Mouse (Mus musculus) midbrain, embryonic 12.5 days (tissue): Measurements from ENCODE around the gene Col6a4. TPM values are rescaled to one million over a fixed set of nuclear protein-coding genes. Genes with fewer than 3 reads are reported as not detected.
A peak's percentile ranks its signal among the peaks of the same experiment; 100 is the strongest.

ENCODE experiments used
- ATAC-seq: fragments of 200-750 bp; cut with Nextera tagmentation; 2 replicates; pipeline ENCODE4 v1.8.0; 2017; ENCODE audit warnings: low read depth, moderate TSS enrichment, moderate library complexity; ENCODE audit not compliant: low FRiP score
- H3K27ac ChIP-seq: fragments of 300-500 bp; sonication (generic); replicated peaks from 2 replicates; pipeline ENCODE4 v1.5.1; 2016; ENCODE audit warnings: mild to moderate bottlenecking
- H3K27me3 ChIP-seq: fragments of 300-500 bp; sonication (generic); 2 replicates; pipeline ENCODE4 v1.6.1; 2016; ENCODE audit warnings: mild to moderate bottlenecking
- H3K36me3 ChIP-seq: fragments of 300-500 bp; sonication (generic); 2 replicates; pipeline ENCODE4 v1.6.1; 2016
- H3K4me1 ChIP-seq: fragments of 300-500 bp; sonication (generic); 2 replicates; pipeline ENCODE4 v1.6.1; 2016
- H3K4me2 ChIP-seq: fragments of 300-500 bp; sonication (generic); replicated peaks from 2 replicates; pipeline ENCODE4 v1.6.1; 2016; ENCODE audit warnings: mild to moderate bottlenecking, moderate library complexity
- H3K4me3 ChIP-seq: fragments of 300-500 bp; sonication (generic); 2 replicates; pipeline ENCODE4 v1.5.1; 2016; ENCODE audit warnings: mild to moderate bottlenecking
- H3K9ac ChIP-seq: fragments of 300-500 bp; sonication (generic); replicated peaks from 2 replicates; pipeline ENCODE4 v1.6.1; 2016; ENCODE audit warnings: mild to moderate bottlenecking, moderate library complexity
- H3K9me3 ChIP-seq: fragments of 300-500 bp; sonication (generic); 2 replicates; pipeline ENCODE4 v1.6.1; 2016; ENCODE audit warnings: mild to moderate bottlenecking
- WGBS: fragments of 180-500 bp; shearing (Covaris S2); methylation state at CpG from one replicate; pipeline ENCODE4 v1.1.7; 2016; 5-methylcytosine and 5-hydroxymethylcytosine counted together
- polyA plus RNA-seq: library from polyadenylated mRNA; unstranded; fragments of >200 nt; fragmentation: Nextera tagmentation; extraction: Ambion mirVana; gene quantifications from 2 replicates; pipeline ENCODE4 v1.2.1, GENCODE M21; 2016

The Col6a4 gene
- polyA plus RNA-seq = 0.29 and 0.32 TPM in 2 replicates

DNA sequence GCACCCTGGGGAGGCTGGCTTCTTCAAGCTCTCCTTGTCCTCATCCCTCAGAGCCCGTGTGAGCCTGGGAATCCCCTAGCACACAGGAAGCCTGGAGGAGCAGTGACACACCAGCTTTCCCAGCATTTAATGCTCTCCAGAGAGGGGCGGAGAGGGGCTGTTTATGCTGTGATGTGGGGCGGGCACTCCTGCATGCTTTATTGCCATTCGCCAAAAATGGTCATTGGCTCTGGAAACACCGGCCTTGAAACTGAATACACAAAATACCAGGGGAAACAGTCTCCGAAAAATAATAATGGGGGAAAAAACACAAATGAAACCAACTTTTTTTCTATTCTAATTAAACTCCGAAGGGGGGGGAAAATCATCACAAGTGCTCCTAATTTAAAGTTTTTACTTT lies at the start of gene Col6a4:
Gene Col6a4 (minus strand): TSS at position 101 of the 400 bp plus-strand sequence.
- 61% methylated on average over 7 of the region's 7 CpGs for WGBS
- H3K9me3 ChIP-seq = no peaks in the 10 kb centered on the region
- no peak within 1 kb of the TSS for H3K4me2 ChIP-seq
- no peak within 1 kb of the TSS for H3K4me3 ChIP-seq
- H3K27me3 ChIP-seq = no peaks in the 10 kb centered on the region
- ATAC-seq = no peak
- H3K9ac ChIP-seq = no peak within 1 kb of the TSS
- no peak within 1 kb of the TSS for H3K27ac ChIP-seq
- H3K4me1 ChIP-seq = no peaks in the 10 kb centered on the region
- no peaks in the 10 kb centered on the region for H3K36me3 ChIP-seq

DNA sequence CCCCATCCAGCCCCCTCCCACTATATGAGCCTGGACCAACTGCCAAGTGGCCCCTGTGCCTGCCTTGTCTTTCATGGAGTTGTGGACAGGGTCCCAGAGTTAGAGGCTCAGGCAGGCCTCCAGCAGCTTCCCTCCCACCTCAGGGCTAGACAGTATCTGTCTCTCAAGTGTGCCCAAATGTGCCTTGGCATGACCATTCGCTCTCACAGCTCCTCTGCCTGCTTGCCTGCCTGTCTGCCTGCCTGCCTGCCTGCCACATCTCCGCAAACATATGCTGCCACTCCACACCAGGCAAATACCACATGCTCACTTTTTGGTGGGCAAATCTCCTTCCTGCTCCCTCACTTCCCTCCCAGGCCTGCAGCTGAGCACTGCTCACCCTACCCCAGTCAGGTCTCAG lies 49.0 kb upstream of the Col6a4 start:
- no peak overlapping the region for H3K4me3 ChIP-seq
- no peaks in the 10 kb centered on the region; the same call in 1 of the 2 replicates for H3K27me3 ChIP-seq
- WGBS = 88% methylated on average over 2 of the region's 2 CpGs
- H3K4me1 ChIP-seq = peaks cover 46% of the 10 kb centered on the region
- H3K9ac ChIP-seq = no peak overlapping the region
- H3K4me2 ChIP-seq = no peak overlapping the region
- ATAC-seq = no peak
- H3K36me3 ChIP-seq = no peaks in the 10 kb centered on the region
- no peaks in the 10 kb centered on the region for H3K9me3 ChIP-seq
- H3K27ac ChIP-seq = no peak overlapping the region

DNA sequence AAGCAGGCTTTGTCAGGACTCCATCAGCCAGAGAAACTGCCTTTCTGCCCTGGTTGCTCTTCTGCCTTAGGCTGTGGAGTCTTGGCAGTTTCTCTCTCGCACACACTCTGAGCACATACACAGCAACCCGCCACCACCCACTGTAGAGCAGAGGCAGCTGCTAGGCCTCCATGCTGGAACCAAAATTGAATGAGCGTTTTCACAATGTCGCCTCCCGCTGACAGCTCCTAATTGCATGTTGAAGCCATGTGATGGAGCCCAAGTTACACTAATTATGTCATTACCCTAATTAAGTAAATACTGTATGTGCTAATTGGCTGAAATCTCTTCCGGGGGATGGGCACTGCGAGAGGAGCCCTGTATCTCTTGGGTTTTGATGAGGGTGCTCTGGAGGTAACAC lies 47.6 kb upstream of the Col6a4 start:
- Histone ChIP-seq H3K27me3 (no peaks in the 10 kb centered on the region; the same call in 1 of the 2 replicates), H3K36me3 (no peaks in the 10 kb centered on the region), H3K9me3 (no peaks in the 10 kb centered on the region), H3K4me3 (no peak overlapping the region), H3K9ac (no peak overlapping the region), H3K27ac (no peak overlapping the region), H3K4me1 (peaks cover 45% of the 10 kb centered on the region), H3K4me2 (no peak overlapping the region)
- WGBS = 85% methylated on average over 7 of the region's 7 CpGs
- ATAC-seq = no peak

DNA sequence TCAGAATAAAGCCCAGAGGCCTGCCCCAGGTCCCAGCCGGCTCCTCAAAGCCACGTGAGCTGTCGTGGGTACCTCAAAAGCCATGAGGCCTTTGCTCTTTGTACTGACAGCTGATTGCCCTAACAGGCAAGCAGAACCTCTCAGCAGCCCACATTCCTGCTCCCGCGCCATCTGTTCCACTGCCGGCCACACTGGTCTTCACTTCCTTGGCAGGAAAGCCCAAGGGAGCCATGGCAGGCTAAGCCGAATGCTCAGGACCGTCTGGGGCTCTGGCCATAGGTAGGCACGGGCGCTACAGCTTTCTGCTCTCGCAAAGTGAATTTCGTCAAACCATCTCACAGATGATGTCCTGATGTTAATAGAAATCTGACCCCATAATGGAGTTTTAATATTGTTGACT lies 45.4 kb upstream of the Col6a4 start:
- Histone ChIP-seq H3K27ac (peak overlapping the region; percentile 35), H3K4me3 (no peak overlapping the region), H3K4me1 (peaks cover 38% of the 10 kb centered on the region), H3K27me3 (no peaks in the 10 kb centered on the region; the same call in 1 of the 2 replicates), H3K9ac (no peak overlapping the region), H3K9me3 (no peaks in the 10 kb centered on the region), H3K36me3 (no peaks in the 10 kb centered on the region), H3K4me2 (no peak overlapping the region)
- WGBS = 76% methylated on average over 12 of the region's 12 CpGs
- peak; percentile 48; the same call in 1 of the 2 replicates for ATAC-seq

DNA sequence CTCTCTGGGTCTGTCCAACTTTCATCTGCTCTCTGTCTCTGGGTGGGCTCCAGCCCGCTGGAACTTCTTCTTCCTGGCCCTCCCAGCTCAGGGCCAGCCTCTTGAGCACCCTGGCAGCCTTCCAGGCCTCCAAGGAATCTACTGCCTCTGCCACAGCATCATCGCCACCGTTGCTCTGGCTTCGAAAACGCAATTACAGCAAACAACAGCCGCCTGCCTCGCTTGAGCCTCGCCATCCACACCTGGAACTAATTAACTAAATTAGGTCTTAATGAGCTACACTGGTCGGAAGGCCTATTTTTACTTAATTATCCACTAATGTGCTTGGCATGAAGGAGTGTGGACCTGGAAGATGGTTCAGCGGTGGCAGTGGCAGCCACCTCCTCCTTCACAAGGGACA lies 43.2 kb upstream of the Col6a4 start:
- no peak overlapping the region for H3K4me2 ChIP-seq
- H3K9me3 ChIP-seq = no peaks in the 10 kb centered on the region
- peaks cover 36% of the 10 kb centered on the region for H3K4me1 ChIP-seq
- peak; percentile 19; the same call in 1 of the 2 replicates for ATAC-seq
- no peaks in the 10 kb centered on the region for H3K27me3 ChIP-seq
- 70% methylated on average over 10 of the region's 10 CpGs for WGBS
- H3K9ac ChIP-seq = no peak overlapping the region
- H3K27ac ChIP-seq = no peak overlapping the region
- no peaks in the 10 kb centered on the region for H3K36me3 ChIP-seq
- H3K4me3 ChIP-seq = no peak overlapping the region

DNA sequence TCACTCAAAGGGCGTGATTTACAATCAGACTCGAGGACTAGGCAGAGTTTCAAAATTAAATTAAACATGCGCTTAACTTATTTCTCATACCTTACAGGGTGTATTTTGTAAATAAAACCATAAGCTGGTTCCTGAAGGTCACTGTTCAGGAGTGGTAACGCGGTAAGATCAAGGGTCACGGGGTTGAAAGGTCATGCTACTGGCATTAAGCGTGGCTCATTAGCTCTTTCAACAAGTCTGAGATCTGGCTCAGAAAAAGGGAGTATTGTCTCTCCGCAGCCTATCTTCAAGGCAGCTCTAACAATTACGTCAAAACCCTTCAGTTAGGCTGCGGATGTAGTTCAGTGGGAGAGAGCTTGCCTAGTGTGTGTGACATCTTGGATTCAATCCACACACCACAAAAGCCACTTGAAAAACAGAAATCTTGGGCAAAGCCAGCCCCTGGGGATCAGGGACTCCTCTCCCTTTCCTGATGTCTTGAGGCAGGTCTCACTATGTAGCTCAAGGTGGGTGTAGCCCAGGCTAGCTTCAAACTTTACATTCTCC lies 41.2 kb upstream of the Col6a4 start:
- Histone ChIP-seq H3K36me3 (no peaks in the 10 kb centered on the region), H3K27me3 (no peaks in the 10 kb centered on the region), H3K27ac (no peak overlapping the region), H3K4me3 (no peak overlapping the region), H3K4me2 (no peak overlapping the region), H3K9ac (no peak overlapping the region), H3K4me1 (peaks cover 30% of the 10 kb centered on the region), H3K9me3 (no peaks in the 10 kb centered on the region)
- WGBS = 34% methylated on average over 10 of the region's 10 CpGs
- no peak for ATAC-seq

DNA sequence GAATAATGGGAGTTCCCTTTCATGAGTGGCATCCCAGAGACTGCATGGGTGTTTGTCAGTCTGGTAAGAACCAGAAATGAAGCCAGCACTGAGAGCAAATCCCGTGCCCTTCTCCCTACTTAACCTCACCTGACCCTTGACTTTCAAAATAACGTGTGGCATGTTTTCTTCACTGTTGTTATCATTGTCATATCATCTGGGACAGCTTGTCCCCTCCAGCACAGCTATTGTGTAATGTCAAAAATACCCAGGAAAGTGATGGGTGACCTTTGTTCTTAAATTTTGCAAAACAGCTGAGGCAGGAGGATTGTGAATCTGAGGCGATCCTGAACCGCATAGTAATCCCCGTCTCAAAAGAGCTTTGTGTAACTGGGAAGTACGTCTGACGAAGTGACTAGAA lies 33.7 kb upstream of the Col6a4 start:
- ATAC-seq = no peak
- H3K4me3 ChIP-seq = no peak overlapping the region
- no peak overlapping the region for H3K9ac ChIP-seq
- no peak overlapping the region for H3K4me2 ChIP-seq
- 78% methylated on average over 7 of the region's 7 CpGs for WGBS
- H3K9me3 ChIP-seq = no peaks in the 10 kb centered on the region
- H3K36me3 ChIP-seq = no peaks in the 10 kb centered on the region
- no peaks in the 10 kb centered on the region for H3K27me3 ChIP-seq
- H3K27ac ChIP-seq = no peak overlapping the region
- peaks cover 24% of the 10 kb centered on the region for H3K4me1 ChIP-seq

DNA sequence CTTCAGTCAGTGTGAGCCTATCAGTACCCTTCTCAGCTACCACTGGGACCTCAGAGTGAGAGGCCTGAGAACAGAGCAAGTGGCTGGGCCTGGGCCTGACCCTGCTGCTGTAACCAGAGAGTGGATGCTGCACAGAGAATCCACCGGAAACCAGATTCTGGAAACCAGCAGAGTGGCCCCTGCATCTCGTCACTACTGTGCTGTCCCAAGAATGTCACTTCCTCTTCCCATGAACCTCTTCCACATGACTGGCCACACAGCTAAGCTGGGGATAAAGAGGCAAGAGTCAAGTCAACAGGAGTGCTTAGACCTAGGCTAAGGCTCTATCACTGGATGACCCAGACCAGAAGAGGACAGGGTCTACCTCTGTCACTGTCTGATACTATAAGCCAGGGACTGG lies 32.5 kb upstream of the Col6a4 start:
- Histone ChIP-seq H3K27ac (peak overlapping the region; percentile 97; the same call in 1 of the 2 replicates), H3K36me3 (no peaks in the 10 kb centered on the region), H3K27me3 (no peaks in the 10 kb centered on the region), H3K4me3 (no peak overlapping the region), H3K4me2 (no peak overlapping the region), H3K9me3 (no peaks in the 10 kb centered on the region), H3K9ac (no peak overlapping the region), H3K4me1 (peaks cover 24% of the 10 kb centered on the region)
- 95% methylated on average over 2 of the region's 2 CpGs for WGBS
- ATAC-seq = no peak

DNA sequence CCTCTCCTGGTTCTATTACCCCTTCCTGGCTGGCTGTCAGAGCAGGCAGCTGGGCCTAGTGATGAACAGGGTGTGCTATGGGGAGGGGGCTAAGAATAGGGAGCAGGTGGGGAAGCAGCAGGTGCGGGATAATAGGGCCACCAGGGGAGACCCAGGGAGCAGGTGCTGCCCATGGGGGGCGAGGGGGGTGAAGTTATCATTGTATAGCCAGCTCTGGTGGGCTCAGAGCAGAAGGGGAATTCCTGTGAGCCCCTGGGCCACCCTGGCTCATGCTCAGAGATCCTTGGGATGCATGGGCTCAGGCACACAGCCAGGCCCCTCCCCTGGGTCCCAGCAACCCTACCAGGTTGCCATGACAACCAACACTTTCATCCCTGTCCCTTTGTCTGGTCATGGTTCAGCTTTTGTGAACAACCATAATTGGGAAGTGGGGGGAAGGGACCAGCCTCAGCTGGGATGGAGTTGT lies 30.2 kb upstream of the Col6a4 start:
- H3K36me3 ChIP-seq = no peaks in the 10 kb centered on the region
- H3K4me2 ChIP-seq = peak overlapping the region; percentile 18; the same call in 1 of the 2 replicates
- peak; percentile 97 for ATAC-seq
- H3K4me1 ChIP-seq = peaks cover 28% of the 10 kb centered on the region
- H3K9ac ChIP-seq = no peak overlapping the region
- H3K27ac ChIP-seq = peak overlapping the region; percentile 97
- no peaks in the 10 kb centered on the region for H3K27me3 ChIP-seq
- 22% methylated on average over 2 of the region's 2 CpGs for WGBS
- no peak overlapping the region for H3K4me3 ChIP-seq
- no peaks in the 10 kb centered on the region for H3K9me3 ChIP-seq

DNA sequence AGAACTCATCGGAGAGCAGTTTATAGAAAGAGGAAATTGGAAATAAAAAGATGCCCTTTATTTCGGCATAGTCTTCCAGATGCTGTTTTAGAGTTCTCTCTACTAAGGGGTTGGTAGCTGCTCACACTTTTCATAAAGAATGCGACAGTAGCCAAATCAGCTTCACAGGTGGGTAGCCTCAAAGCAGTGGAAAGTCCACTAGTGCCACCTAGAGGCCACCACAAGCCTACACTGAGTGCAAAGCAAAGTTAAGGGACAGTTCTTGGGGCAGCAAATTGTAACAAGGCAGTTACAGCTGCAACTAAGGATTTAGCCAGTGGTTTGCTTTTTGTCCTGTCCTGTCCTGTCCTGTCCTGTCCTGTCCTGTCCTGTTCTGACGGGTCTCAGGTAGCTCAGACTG lies 27.0 kb upstream of the Col6a4 start:
- WGBS = 52% methylated on average over 4 of the region's 4 CpGs
- Histone ChIP-seq H3K4me2 (no peak overlapping the region), H3K36me3 (no peaks in the 10 kb centered on the region), H3K27me3 (no peaks in the 10 kb centered on the region), H3K4me3 (no peak overlapping the region), H3K4me1 (peaks cover 36% of the 10 kb centered on the region), H3K27ac (no peak overlapping the region), H3K9me3 (no peaks in the 10 kb centered on the region; the same call in 1 of the 2 replicates), H3K9ac (no peak overlapping the region)
- no peak for ATAC-seq

DNA sequence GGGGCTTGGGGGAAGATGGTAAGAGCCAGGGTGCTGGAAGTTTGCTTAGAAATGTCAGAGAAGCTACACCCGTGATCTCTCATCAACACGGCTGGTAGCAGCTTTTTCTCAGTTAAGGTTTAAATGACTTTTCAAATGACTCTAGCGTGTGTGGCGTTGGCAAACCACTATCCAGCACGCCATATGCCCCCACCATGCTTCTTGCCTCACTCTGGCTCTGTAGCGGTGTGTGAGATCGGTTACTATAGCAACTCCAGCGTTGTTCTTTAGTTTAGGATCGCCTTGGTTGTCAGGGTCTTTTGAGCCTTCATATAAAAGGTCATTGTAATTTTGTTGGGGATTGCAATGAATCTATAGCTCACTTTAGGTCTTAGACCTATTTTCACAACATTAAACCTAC lies 22.5 kb upstream of the Col6a4 start:
- Histone ChIP-seq H3K36me3 (no peaks in the 10 kb centered on the region), H3K9ac (no peak overlapping the region), H3K27ac (no peak overlapping the region), H3K4me2 (no peak overlapping the region), H3K27me3 (no peaks in the 10 kb centered on the region), H3K9me3 (no peaks in the 10 kb centered on the region; the same call in 1 of the 2 replicates), H3K4me1 (peaks cover 25% of the 10 kb centered on the region), H3K4me3 (no peak overlapping the region)
- no peak for ATAC-seq
- WGBS = 50% methylated on average over 9 of the region's 9 CpGs

DNA sequence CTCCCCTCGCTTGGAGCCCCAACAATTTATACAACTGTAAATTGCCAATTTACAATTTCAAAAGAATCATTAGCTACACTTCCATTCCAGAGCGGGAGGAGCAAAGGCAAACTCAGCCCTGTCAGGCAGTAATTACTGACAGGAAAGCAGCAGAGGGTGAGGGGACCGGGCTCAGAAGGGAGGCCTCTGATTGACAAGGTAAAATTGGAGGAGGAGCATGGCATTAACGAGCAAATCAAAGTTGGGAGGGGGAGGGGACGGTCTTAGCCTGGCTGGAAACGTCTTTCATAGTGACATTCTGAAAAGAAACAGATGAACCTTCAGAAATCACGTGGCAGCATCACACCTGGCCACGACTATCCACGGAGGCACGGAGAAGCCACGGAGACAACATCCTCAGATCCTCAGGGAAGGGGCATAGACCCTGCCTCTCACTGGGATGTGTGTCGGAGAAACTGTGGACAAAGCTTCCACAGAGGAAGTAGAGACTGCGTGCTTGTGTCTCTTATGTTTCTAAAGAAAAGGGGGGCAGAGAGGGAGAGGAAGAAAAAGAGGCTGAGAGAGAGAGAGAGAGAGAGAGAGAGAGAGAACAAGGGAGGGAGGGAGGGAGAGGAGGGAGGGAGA lies 19.3 kb upstream of the Col6a4 start:
- Histone ChIP-seq H3K27me3 (no peaks in the 10 kb centered on the region), H3K36me3 (no peaks in the 10 kb centered on the region), H3K9ac (no peak overlapping the region; the same call in 1 of the 2 replicates), H3K4me3 (peak overlapping the region; percentile 18; the same call in 1 of the 2 replicates), H3K4me2 (peak overlapping the region; percentile 29), H3K4me1 (peaks cover 23% of the 10 kb centered on the region), H3K9me3 (no peaks in the 10 kb centered on the region; the same call in 1 of the 2 replicates), H3K27ac (peak overlapping the region; percentile 71)
- 32% methylated on average over 13 of the region's 13 CpGs for WGBS
- peak; percentile 65 for ATAC-seq
